Mouse (Mus musculus) midbrain, embryonic 16.5 days (tissue): ENCODE results near the gene Kifc5b. TPM values are rescaled to one million over a fixed set of nuclear protein-coding genes. Genes with fewer than 3 reads are reported as not detected.

Experiments used
- ATAC-seq: fragments of 200-750 bp; cut with Nextera tagmentation; 2 replicates; pipeline ENCODE4 v1.8.0; 2017; ENCODE audit warnings: moderate TSS enrichment
- H3K27ac ChIP-seq: fragments of 300-500 bp; sonication (generic); 2 replicates; pipeline ENCODE4 v1.5.1; 2014; ENCODE audit warnings: mild to moderate bottlenecking, low read length, mixed read lengths
- H3K27me3 ChIP-seq: fragments of 300-500 bp; sonication (generic); 2 replicates; pipeline ENCODE4 v1.6.1; 2014; ENCODE audit warnings: low read depth, low read length, mixed read lengths; ENCODE audit not compliant: control insufficient read depth, insufficient read depth
- H3K36me3 ChIP-seq: fragments of 300-500 bp; sonication (generic); 2 replicates; pipeline ENCODE4 v1.6.1; 2014; ENCODE audit warnings: mild to moderate bottlenecking, low read length, moderate library complexity, mixed read lengths; ENCODE audit not compliant: control insufficient read depth, insufficient read depth
- H3K4me1 ChIP-seq: fragments of 300-500 bp; sonication (generic); 2 replicates; pipeline ENCODE4 v1.6.1; 2014; ENCODE audit warnings: mild to moderate bottlenecking, low read length, mixed read lengths; ENCODE audit not compliant: control insufficient read depth, insufficient read depth
- H3K4me2 ChIP-seq: fragments of 300-500 bp; sonication (generic); 2 replicates; pipeline ENCODE4 v1.6.1; 2014; ENCODE audit warnings: mild to moderate bottlenecking, low read length, mixed read lengths
- H3K4me3 ChIP-seq: fragments of 300-500 bp; sonication (generic); 2 replicates; pipeline ENCODE4 v1.5.1; 2014; ENCODE audit warnings: low read depth, mild to moderate bottlenecking, low read length, moderate library complexity, mixed read lengths
- H3K9ac ChIP-seq: fragments of 300-500 bp; sonication (generic); 2 replicates; pipeline ENCODE4 v1.6.1; 2014; ENCODE audit warnings: low read depth, low read length, mixed read lengths
- H3K9me3 ChIP-seq: fragments of 300-500 bp; sonication (generic); replicated peaks from 2 replicates; pipeline ENCODE4 v1.6.1; 2014; ENCODE audit warnings: mild to moderate bottlenecking, low read length, mixed read lengths; ENCODE audit not compliant: control insufficient read depth, poor library complexity, severe bottlenecking
- WGBS: fragments of 180-500 bp; shearing (Covaris S2); extraction: QIAGEN DNeasy Blood & Tissue Kit; methylation state at CpG from one replicate; pipeline ENCODE4 v1.1.7; 2014; 5-methylcytosine and 5-hydroxymethylcytosine counted together
- polyA plus RNA-seq: library from polyadenylated mRNA; unstranded; fragments of >200 nt; fragmentation: Nextera tagmentation; extraction: Ambion mirVana; gene quantifications from 2 replicates; pipeline ENCODE4 v1.2.1, GENCODE M21; 2015

Kifc5b gene
- polyA plus RNA-seq, 1 experiment from 2014 or later, result 2.3 TPM

- WGBS, result 79% methylated on average over 5 of the region's 5 CpGs
- Histone ChIP-seq H3K4me1 (peaks cover 28% of the 10 kb centered on the region), H3K4me2 (no peak overlapping the region), H3K4me3 (no peak overlapping the region), H3K9me3 (no peaks in the 10 kb centered on the region), H3K27ac (no peak overlapping the region), H3K9ac (no peak overlapping the region), H3K36me3 (peaks cover 52% of the 10 kb centered on the region), H3K27me3 (no peaks in the 10 kb centered on the region)
- no peak for ATAC-seq
Observed at GRCm38 (mm10) chr17:26956309-26956708, 39.4 kb downstream of the Kifc5b start.

DNA sequence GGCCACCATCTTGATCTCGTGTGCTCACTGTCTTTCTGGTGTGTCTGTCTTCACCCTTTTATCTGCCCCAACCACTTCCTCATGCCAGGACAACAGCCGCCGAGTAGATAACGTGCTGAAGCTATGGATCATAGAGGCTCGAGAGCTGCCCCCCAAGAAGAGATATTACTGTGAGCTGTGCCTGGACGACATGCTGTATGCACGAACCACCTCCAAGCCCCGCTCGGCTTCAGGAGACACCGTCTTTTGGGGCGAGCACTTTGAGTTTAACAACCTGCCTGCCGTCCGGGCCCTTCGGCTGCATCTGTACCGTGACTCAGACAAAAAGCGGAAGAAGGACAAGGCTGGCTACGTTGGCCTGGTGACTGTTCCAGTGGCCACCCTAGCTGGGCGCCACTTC, 40.0 kb downstream of the Kifc5b start:
- no peak overlapping the region for H3K27ac ChIP-seq
- no peak overlapping the region for H3K4me3 ChIP-seq
- H3K9ac ChIP-seq, result no peak overlapping the region
- peaks cover 58% of the 10 kb centered on the region for H3K36me3 ChIP-seq
- H3K4me1 ChIP-seq, result peaks cover 23% of the 10 kb centered on the region
- H3K4me2 ChIP-seq, result no peak overlapping the region
- ATAC-seq, result no peak
- H3K9me3 ChIP-seq, result no peaks in the 10 kb centered on the region
- no peaks in the 10 kb centered on the region for H3K27me3 ChIP-seq
- WGBS, result 92% methylated on average over 18 of the region's 18 CpGs

- Histone ChIP-seq H3K9ac (no peak overlapping the region), H3K4me2 (no peak overlapping the region), H3K4me3 (no peak overlapping the region), H3K27me3 (no peaks in the 10 kb centered on the region), H3K4me1 (peaks cover 13% of the 10 kb centered on the region), H3K27ac (no peak overlapping the region), H3K9me3 (no peaks in the 10 kb centered on the region), H3K36me3 (peaks cover 68% of the 10 kb centered on the region)
- no peak for ATAC-seq
- whole genome bisulfite sequencing, result 93% methylated on average over 5 of the region's 5 CpGs
Observed at GRCm38 (mm10) chr17:26957872-26958271, 41.0 kb downstream of the Kifc5b start.

DNA sequence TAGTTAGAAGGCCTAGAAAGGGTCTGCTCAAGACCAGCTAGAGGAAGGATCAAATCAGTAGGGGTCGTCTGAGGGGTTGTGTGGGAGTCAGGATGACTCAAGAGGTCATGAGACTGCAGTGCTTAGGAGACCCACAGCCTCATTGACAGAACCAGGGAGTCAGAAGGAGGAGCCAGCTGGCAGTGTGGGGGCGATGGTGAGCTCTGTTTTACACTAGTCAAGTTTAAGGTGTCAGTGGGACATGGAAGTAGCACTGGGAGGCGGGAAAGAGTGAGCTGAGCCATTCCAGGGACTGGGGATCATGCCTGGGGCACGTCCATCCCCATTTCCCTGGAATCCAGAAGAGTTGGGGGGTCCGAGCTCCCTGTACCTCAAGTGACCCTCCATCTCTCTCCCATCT, 42.0 kb downstream of the Kifc5b start:
- Histone ChIP-seq H3K27ac (no peak overlapping the region), H3K4me2 (no peak overlapping the region), H3K4me1 (peaks cover 3% of the 10 kb centered on the region), H3K9ac (no peak overlapping the region), H3K27me3 (no peaks in the 10 kb centered on the region), H3K4me3 (no peak overlapping the region), H3K36me3 (peaks cover 74% of the 10 kb centered on the region), H3K9me3 (no peaks in the 10 kb centered on the region)
- ATAC-seq, result no peak
- 71% methylated on average over 5 of the region's 5 CpGs for whole genome bisulfite sequencing

DNA sequence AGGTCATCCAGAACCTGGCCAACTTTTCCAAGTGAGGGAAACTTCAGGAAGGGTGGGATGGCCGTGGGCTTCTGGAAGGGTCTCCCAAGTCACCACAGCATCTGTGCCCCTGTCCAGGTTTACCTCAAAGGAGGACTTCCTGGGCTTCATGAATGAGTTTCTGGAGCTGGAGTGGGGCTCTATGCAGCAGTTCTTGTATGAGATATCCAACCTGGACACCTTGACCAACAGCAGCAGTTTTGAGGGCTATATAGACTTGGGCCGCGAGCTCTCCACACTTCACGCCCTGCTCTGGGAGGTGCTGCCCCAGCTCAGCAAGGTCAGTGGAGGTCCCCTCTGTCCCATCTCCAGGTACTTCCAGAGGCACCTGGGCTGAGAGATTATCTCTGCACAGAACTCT, 42.9 kb downstream of the Kifc5b start:
- 93% methylated on average over 4 of the region's 4 CpGs for WGBS
- H3K4me2 ChIP-seq, result no peak overlapping the region
- no peak overlapping the region for H3K4me3 ChIP-seq
- H3K9me3 ChIP-seq, result no peaks in the 10 kb centered on the region
- ATAC-seq, result no peak
- no peak overlapping the region for H3K27ac ChIP-seq
- no peaks in the 10 kb centered on the region for H3K4me1 ChIP-seq
- H3K27me3 ChIP-seq, result no peaks in the 10 kb centered on the region
- H3K9ac ChIP-seq, result no peak overlapping the region
- peaks cover 80% of the 10 kb centered on the region for H3K36me3 ChIP-seq

DNA sequence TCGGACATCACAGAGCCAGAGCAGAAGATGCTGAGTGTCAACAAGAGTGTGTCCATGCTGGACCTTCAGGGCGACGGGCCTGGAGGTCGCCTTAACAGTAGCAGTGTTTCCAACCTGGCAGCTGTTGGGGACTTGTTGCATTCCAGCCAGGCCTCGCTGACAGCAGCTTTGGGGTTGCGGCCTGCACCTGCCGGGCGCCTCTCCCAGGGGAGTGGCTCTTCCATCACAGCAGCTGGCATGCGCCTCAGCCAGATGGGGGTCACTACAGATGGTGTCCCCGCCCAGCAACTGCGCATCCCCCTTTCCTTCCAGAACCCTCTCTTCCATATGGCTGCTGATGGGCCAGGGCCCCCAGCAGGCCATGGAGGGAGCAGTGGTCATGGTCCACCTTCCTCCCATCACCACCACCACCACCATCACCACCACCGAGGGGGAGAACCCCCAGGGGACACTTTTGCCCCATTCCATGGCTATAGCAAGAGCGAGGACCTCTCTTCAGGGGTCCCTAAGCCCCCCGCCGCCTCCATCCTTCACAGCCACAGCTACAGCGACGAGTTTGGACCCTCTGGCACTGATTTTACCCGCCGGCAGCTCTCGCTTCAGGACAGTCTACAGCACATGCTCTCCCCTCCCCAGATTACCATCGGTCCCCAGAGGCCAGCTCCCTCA, 44.8 kb downstream of the Kifc5b start:
- H3K9ac ChIP-seq, result no peak overlapping the region
- ATAC-seq, result no peak
- no peak overlapping the region for H3K4me3 ChIP-seq
- no peak overlapping the region for H3K27ac ChIP-seq
- 97% methylated on average over 21 of the region's 21 CpGs for WGBS
- no peak overlapping the region for H3K4me2 ChIP-seq
- no peaks in the 10 kb centered on the region for H3K9me3 ChIP-seq
- peaks cover 84% of the 10 kb centered on the region for H3K36me3 ChIP-seq
- H3K27me3 ChIP-seq, result no peaks in the 10 kb centered on the region
- no peaks in the 10 kb centered on the region for H3K4me1 ChIP-seq

GRCm38 (mm10) chr17:26966993-26967392, 50.1 kb downstream of the Kifc5b start:
- no peak overlapping the region for H3K4me3 ChIP-seq
- WGBS, result 89% methylated on average over 11 of the region's 11 CpGs
- no peak overlapping the region for H3K4me2 ChIP-seq
- H3K4me1 ChIP-seq, result peaks cover 3% of the 10 kb centered on the region
- no peaks in the 10 kb centered on the region for H3K9me3 ChIP-seq
- peaks cover 53% of the 10 kb centered on the region for H3K36me3 ChIP-seq
- H3K27me3 ChIP-seq, result no peaks in the 10 kb centered on the region
- no peak overlapping the region for H3K9ac ChIP-seq
- no peak for ATAC-seq
- no peak overlapping the region for H3K27ac ChIP-seq

GRCm38 (mm10) chr17:26967477-26967876, 50.6 kb downstream of the Kifc5b start:
- Histone ChIP-seq H3K27ac (no peak overlapping the region), H3K9ac (no peak overlapping the region), H3K4me2 (no peak overlapping the region), H3K4me1 (peaks cover 8% of the 10 kb centered on the region), H3K36me3 (peaks cover 48% of the 10 kb centered on the region), H3K27me3 (no peaks in the 10 kb centered on the region), H3K9me3 (no peaks in the 10 kb centered on the region), H3K4me3 (no peak overlapping the region)
- ATAC-seq, result no peak
- 90% methylated on average over 6 of the region's 6 CpGs for whole genome bisulfite sequencing

DNA sequence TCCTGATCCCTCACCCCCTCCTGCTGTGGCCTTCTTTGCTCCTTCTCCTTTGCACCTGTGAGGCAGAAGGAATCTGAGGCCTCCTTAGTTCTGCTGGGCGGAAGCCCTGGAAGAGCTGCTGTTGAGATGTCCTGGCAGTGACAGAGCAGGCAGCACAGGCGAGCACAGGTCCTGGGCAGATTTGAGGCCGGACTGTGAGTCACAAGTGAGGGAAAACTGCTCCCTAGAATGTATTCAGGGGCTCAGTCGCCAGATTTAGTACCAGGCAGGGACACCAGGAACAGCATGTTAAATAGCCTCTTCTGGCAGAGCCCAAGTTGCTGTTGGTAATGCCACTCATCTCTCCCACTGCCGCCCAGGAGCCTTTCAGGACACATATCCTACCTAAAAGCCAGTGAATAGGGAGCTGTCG, 51.3 kb downstream of the Kifc5b start:
- 84% methylated on average over 6 of the region's 6 CpGs for WGBS
- Histone ChIP-seq H3K4me3 (no peak overlapping the region), H3K36me3 (peaks cover 42% of the 10 kb centered on the region), H3K27me3 (no peaks in the 10 kb centered on the region), H3K9me3 (no peaks in the 10 kb centered on the region), H3K27ac (no peak overlapping the region), H3K9ac (no peak overlapping the region), H3K4me2 (no peak overlapping the region), H3K4me1 (peaks cover 9% of the 10 kb centered on the region)
- ATAC-seq, result no peak
